Mouse (Mus musculus) MEL (cell line): ENCODE measurements at regions not wholly inside any gene's neighbourhood (a gene's known extent, or its start where the extent isn't known, plus 50 kb on each side); places are given as distances from the start of the nearest gene placed in this dataset.

Experiments used
- DNase-seq: peaks from one replicate; pipeline ENCODE4 v3.0.0; 2011; ENCODE audit warnings: low read depth, low spot score
- H3K27ac ChIP-seq: 2 replicates; pipeline ENCODE4 v1.5.1; 2012; ENCODE audit warnings: low read depth, mild to moderate bottlenecking, control low read depth, low read length, moderate library complexity; ENCODE audit not compliant: control insufficient read depth
- H3K27me3 ChIP-seq, 2 experiments: fragments of 150-350 bp in 1 of 2; sonication (generic) in 1 of 2; 2 replicates each; pipeline ENCODE4 v1.6.1; 2012; ENCODE audit warnings: low read length in 2 of 2, mild to moderate bottlenecking in 2 of 2, improper control_type of control experiment in 1 of 2, moderate library complexity in 1 of 2; ENCODE audit not compliant: insufficient read depth in 2 of 2, control insufficient read depth in 1 of 2
- H3K36me3 ChIP-seq, 2 experiments: 2 replicates each; pipeline ENCODE4 v1.6.1; 2012 to 2014; ENCODE audit warnings: low read length in 2 of 2, improper control_type of control experiment in 1 of 2, inconsistent platforms in 1 of 2, mild to moderate bottlenecking in 1 of 2; ENCODE audit not compliant: insufficient read depth in 2 of 2, control insufficient read depth in 1 of 2
- H3K4me1 ChIP-seq, 2 experiments: fragments of 150-350 bp in 1 of 2; sonication (generic) in 1 of 2; 2 replicates each; pipeline ENCODE4 v1.6.1; 2012; ENCODE audit warnings: low read length in 2 of 2, improper control_type of control experiment in 1 of 2, mild to moderate bottlenecking in 1 of 2; ENCODE audit not compliant: insufficient read depth in 2 of 2, control insufficient read depth in 1 of 2
- H3K4me3 ChIP-seq, 2 experiments: fragments of 150-350 bp in 1 of 2; sonication (generic) in 1 of 2; 2 replicates each; pipeline ENCODE4 v1.5.1; 2012; ENCODE audit warnings: low read depth in 2 of 2, low read length in 2 of 2, mild to moderate bottlenecking in 2 of 2, moderate library complexity in 2 of 2, control low read depth in 1 of 2, improper control_type of control experiment in 1 of 2; ENCODE audit not compliant: control insufficient read depth in 1 of 2, insufficient read depth in 1 of 2
- H3K79me2 ChIP-seq: 2 replicates; pipeline ENCODE4 v1.6.1; 2012; ENCODE audit warnings: mild to moderate bottlenecking, low read length, moderate library complexity; ENCODE audit not compliant: control insufficient read depth, poor library complexity, insufficient read depth
- H3K9ac ChIP-seq: 2 replicates; pipeline ENCODE4 v1.6.1; 2012; ENCODE audit warnings: low read depth, mild to moderate bottlenecking, control low read depth, low read length, moderate library complexity; ENCODE audit not compliant: control insufficient read depth, poor library complexity, severe bottlenecking
- H3K9me3 ChIP-seq: fragments of 150-350 bp; sonication (generic); replicated peaks from 2 replicates; pipeline ENCODE4 v1.6.1; 2012; ENCODE audit warnings: mild to moderate bottlenecking, low read length, improper control_type of control experiment, moderate library complexity; ENCODE audit not compliant: insufficient read depth
- BHLHE40 ChIP-seq: IDR thresholded peaks from 2 replicates; pipeline ENCODE4 v1.6.1; 2012; ENCODE audit warnings: low read depth, mild to moderate bottlenecking, inconsistent platforms, low read length, improper control_type of control experiment, borderline replicate concordance
- CHD1 ChIP-seq: IDR thresholded peaks from 2 replicates; pipeline ENCODE4 v1.6.1; 2012; ENCODE audit warnings: low read depth, mild to moderate bottlenecking, inconsistent platforms, low read length, improper control_type of control experiment
- CHD2 ChIP-seq: IDR thresholded peaks from 2 replicates; pipeline ENCODE4 v1.6.1; 2011; ENCODE audit warnings: low read length, improper control_type of control experiment
- CTCF ChIP-seq, 3 experiments: IDR thresholded peaks in 2 of 3; conservative IDR thresholded peaks in 1 of 3; 2 replicates each; pipeline ENCODE4 v1.5.1; 2011 to 2012; ENCODE audit warnings: low read length in 3 of 3, low read depth in 2 of 3, mild to moderate bottlenecking in 2 of 3, improper control_type of control experiment in 1 of 3, inconsistent platforms in 1 of 3, mixed read lengths in 1 of 3, moderate library complexity in 1 of 3; ENCODE audit not compliant: control insufficient read depth in 1 of 3, insufficient read depth in 1 of 3, poor library complexity in 1 of 3, severe bottlenecking in 1 of 3
- E2F4 ChIP-seq: IDR thresholded peaks from 2 replicates; pipeline ENCODE4 v1.6.1; 2011; ENCODE audit warnings: low read depth, low read length, improper control_type of control experiment, borderline replicate concordance
- ELF1 ChIP-seq: IDR thresholded peaks from 2 replicates; pipeline ENCODE4 v1.6.1; 2014; ENCODE audit warnings: low read depth, mild to moderate bottlenecking, inconsistent platforms, low read length, improper control_type of control experiment, moderate library complexity
- EP300 ChIP-seq, 2 experiments: IDR thresholded peaks; 2 replicates each; pipeline ENCODE4 v1.6.1; 2011; ENCODE audit warnings: improper control_type of control experiment in 2 of 2, low read length in 2 of 2, low read depth in 1 of 2, mild to moderate bottlenecking in 1 of 2
- ETS1 ChIP-seq: IDR thresholded peaks from 2 replicates; pipeline ENCODE4 v1.6.1; 2012; ENCODE audit warnings: low read depth, mild to moderate bottlenecking, inconsistent platforms, low read length, improper control_type of control experiment, moderate library complexity
- GABPA ChIP-seq: IDR thresholded peaks from 2 replicates; pipeline ENCODE4 v1.6.1; 2012; ENCODE audit warnings: low read depth, mild to moderate bottlenecking, inconsistent platforms, low read length, improper control_type of control experiment, moderate library complexity
- GATA1 ChIP-seq: IDR thresholded peaks from 2 replicates; pipeline ENCODE4 v1.6.1; 2011; ENCODE audit warnings: low read depth, low read length, improper control_type of control experiment
- HCFC1 ChIP-seq: IDR thresholded peaks from 2 replicates; pipeline ENCODE4 v1.6.1; 2012; ENCODE audit warnings: low read depth, mild to moderate bottlenecking, inconsistent platforms, low read length, improper control_type of control experiment, moderate library complexity
- JUND ChIP-seq: IDR thresholded peaks from 2 replicates; pipeline ENCODE4 v1.6.1; 2011; ENCODE audit warnings: low read depth, mild to moderate bottlenecking, improper control_type of control experiment, low read length
- KAT2A ChIP-seq: conservative IDR thresholded peaks from 2 replicates; pipeline ENCODE4 v1.6.1; 2012; ENCODE audit warnings: low read depth, low read length, improper control_type of control experiment, inconsistent platforms
- MAX ChIP-seq: IDR thresholded peaks from 2 replicates; pipeline ENCODE4 v1.6.1; 2011; ENCODE audit warnings: low read length, improper control_type of control experiment
- MAZ ChIP-seq: IDR thresholded peaks from 2 replicates; pipeline ENCODE4 v1.6.1; 2012; ENCODE audit warnings: low read depth, mild to moderate bottlenecking, inconsistent platforms, low read length, improper control_type of control experiment
- MEF2A ChIP-seq: IDR thresholded peaks from 2 replicates; pipeline ENCODE4 v1.6.1; 2014; ENCODE audit warnings: low read depth, mild to moderate bottlenecking, inconsistent platforms, low read length, improper control_type of control experiment; ENCODE audit not compliant: poor library complexity, insufficient replicate concordance, severe bottlenecking; ENCODE audit errors: extremely low read depth
- MXI1 ChIP-seq: IDR thresholded peaks from 2 replicates; pipeline ENCODE4 v1.6.1; 2011; ENCODE audit warnings: mild to moderate bottlenecking, low read depth, low read length, improper control_type of control experiment
- MYB ChIP-seq: IDR thresholded peaks from 2 replicates; pipeline ENCODE4 v1.6.1; 2011; ENCODE audit warnings: mild to moderate bottlenecking, low read depth, low read length, improper control_type of control experiment
- MYC ChIP-seq: IDR thresholded peaks from 2 replicates; pipeline ENCODE4 v1.6.1; 2011; ENCODE audit warnings: low read depth, mild to moderate bottlenecking, low read length, improper control_type of control experiment, moderate library complexity
- NELFE ChIP-seq: IDR thresholded peaks from 2 replicates; pipeline ENCODE4 v1.6.1; 2011; ENCODE audit warnings: low read depth, low read length, improper control_type of control experiment
- NRF1 ChIP-seq: IDR thresholded peaks from 2 replicates; pipeline ENCODE4 v1.6.1; 2014; ENCODE audit warnings: low read depth, mild to moderate bottlenecking, inconsistent platforms, low read length, improper control_type of control experiment, moderate library complexity; ENCODE audit not compliant: poor library complexity, insufficient read depth, severe bottlenecking
- POLR2A ChIP-seq, 2 experiments: IDR thresholded peaks; 2 replicates each; pipeline ENCODE4 v1.6.1; 2011 to 2012; ENCODE audit warnings: low read length in 2 of 2, mild to moderate bottlenecking in 2 of 2, control low read depth in 1 of 2, improper control_type of control experiment in 1 of 2, low read depth in 1 of 2, moderate library complexity in 1 of 2; ENCODE audit not compliant: control insufficient read depth in 1 of 2, insufficient read depth in 1 of 2, poor library complexity in 1 of 2
- POLR2AphosphoS2 ChIP-seq: IDR thresholded peaks from 2 replicates; pipeline ENCODE4 v1.6.1; 2011; ENCODE audit warnings: low read length, improper control_type of control experiment
- RAD21 ChIP-seq: IDR thresholded peaks from 2 replicates; pipeline ENCODE4 v1.6.1; 2011; ENCODE audit warnings: mild to moderate bottlenecking, low read depth, low read length, improper control_type of control experiment
- RCOR1 ChIP-seq: IDR thresholded peaks from 2 replicates; pipeline ENCODE4 v1.6.1; 2012; ENCODE audit warnings: low read depth, mild to moderate bottlenecking, inconsistent platforms, low read length, improper control_type of control experiment
- SIN3A ChIP-seq: IDR thresholded peaks from 2 replicates; pipeline ENCODE4 v1.6.1; 2012; ENCODE audit warnings: low read length, improper control_type of control experiment, inconsistent platforms
- TBP ChIP-seq: IDR thresholded peaks from 2 replicates; pipeline ENCODE4 v1.8.0; 2011; ENCODE audit warnings: low read depth, low read length, improper control_type of control experiment
- TCF12 ChIP-seq: IDR thresholded peaks from 2 replicates; pipeline ENCODE4 v1.6.1; 2014; ENCODE audit warnings: low read depth, mild to moderate bottlenecking, inconsistent platforms, low read length, improper control_type of control experiment, moderate library complexity
- UBTF ChIP-seq: IDR thresholded peaks from 2 replicates; pipeline ENCODE4 v1.6.1; 2012; ENCODE audit warnings: low read depth, mild to moderate bottlenecking, inconsistent platforms, low read length, improper control_type of control experiment, moderate library complexity, borderline replicate concordance; ENCODE audit not compliant: insufficient read depth
- USF1 ChIP-seq: IDR thresholded peaks from 2 replicates; pipeline ENCODE4 v1.6.1; 2014; ENCODE audit warnings: low read depth, mild to moderate bottlenecking, inconsistent platforms, low read length, improper control_type of control experiment, moderate library complexity
- USF2 ChIP-seq, 2 experiments: IDR thresholded peaks; 2 replicates each; pipeline ENCODE4 v1.6.1; 2011 to 2012; ENCODE audit warnings: improper control_type of control experiment in 2 of 2, low read length in 2 of 2, borderline replicate concordance in 1 of 2, inconsistent platforms in 1 of 2, low read depth in 1 of 2, mild to moderate bottlenecking in 1 of 2; ENCODE audit not compliant: insufficient read depth in 1 of 2
- ZC3H11A ChIP-seq: IDR thresholded peaks from 2 replicates; pipeline ENCODE4 v1.6.1; 2012; ENCODE audit warnings: low read depth, mild to moderate bottlenecking, inconsistent platforms, low read length, improper control_type of control experiment
- ZKSCAN1 ChIP-seq: IDR thresholded peaks from 2 replicates; pipeline ENCODE4 v1.6.1; 2012; ENCODE audit warnings: low read depth, mild to moderate bottlenecking, inconsistent platforms, low read length, improper control_type of control experiment, moderate library complexity
- ZMIZ1 ChIP-seq: IDR thresholded peaks from 2 replicates; pipeline ENCODE4 v1.6.1; 2012; ENCODE audit warnings: low read depth, mild to moderate bottlenecking, inconsistent platforms, low read length, improper control_type of control experiment, moderate library complexity
- ZNF384 ChIP-seq: IDR thresholded peaks from 2 replicates; pipeline ENCODE4 v1.6.1; 2012; ENCODE audit warnings: low read depth, mild to moderate bottlenecking, inconsistent platforms, low read length, improper control_type of control experiment

DNA sequence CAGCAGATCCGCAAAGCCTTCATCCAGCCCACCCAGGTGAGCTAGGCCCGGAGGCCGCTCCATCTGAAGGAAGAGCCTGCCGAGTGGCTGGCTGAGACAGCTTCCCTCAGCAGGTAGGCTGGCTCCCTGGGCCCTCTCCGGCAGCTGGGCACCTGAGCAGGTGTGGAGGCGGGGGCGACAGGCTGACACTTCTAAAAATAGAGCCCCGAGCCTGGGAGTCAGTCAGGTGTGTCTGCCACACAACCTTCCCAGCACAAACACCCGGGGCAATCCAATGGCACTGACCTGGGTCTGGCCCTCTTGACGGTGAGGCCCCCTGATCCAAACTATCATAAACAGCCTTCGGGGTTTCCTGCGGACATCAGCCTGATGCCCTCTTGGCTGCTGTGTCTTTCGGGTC, 58.5 kb downstream of the Zfp36l2 start:
- Histone ChIP-seq H3K27ac (no peak overlapping the region), H3K36me3 (no peaks in the 10 kb centered on the region), H3K79me2 (no peaks in the 10 kb centered on the region), H3K4me3 (no peak overlapping the region), H3K4me1 (peaks cover 0 to 6% of the 10 kb centered on the region in 2 experiments; a peak in 2 of 4 replicates), H3K27me3 (no peaks in the 10 kb centered on the region), H3K9me3 (no peaks in the 10 kb centered on the region), H3K9ac (no peak overlapping the region)
- TF ChIP-seq BHLHE40, result no peak
- no peak for TF ChIP-seq CHD1
- no peak for TF ChIP-seq POLR2A (IDR thresholded peaks at IDR 0.05; ENCODE audit: control insufficient read depth in 1 of 2, insufficient read depth in 1 of 2, low read depth in 1 of 2, low read length in 2 of 2, poor library complexity in 1 of 2)
- no peak for TF ChIP-seq SIN3A
- no peak for TF ChIP-seq NRF1
- no peak for TF ChIP-seq RCOR1
- no peak for TF ChIP-seq MYC
- no peak for TF ChIP-seq RAD21
- no peak for TF ChIP-seq NELFE
- no peak for TF ChIP-seq E2F4
- no peak for TF ChIP-seq TCF12
- no peak for TF ChIP-seq MYB
- TF ChIP-seq ZNF384, result no peak
- TF ChIP-seq EP300 (IDR thresholded peaks at IDR 0.05; ENCODE audit: low read depth in 1 of 2, low read length in 2 of 2), result no peak
- TF ChIP-seq ZC3H11A, result no peak
- no peak for TF ChIP-seq POLR2AphosphoS2
- no peak for TF ChIP-seq ETS1
- no peak for TF ChIP-seq ELF1
- TF ChIP-seq GATA1, result no peak
- no peak for TF ChIP-seq MEF2A
- no peak for DNase-seq

GRCm38 (mm10) chr17:84128262-84128661, 59.5 kb downstream of the Zfp36l2 start:
- H3K9me3 ChIP-seq, result no peaks in the 10 kb centered on the region
- peak overlapping the region; percentile 43 for H3K27ac ChIP-seq
- H3K4me1 ChIP-seq, result peaks cover 0 to 6% of the 10 kb centered on the region in 2 experiments; a peak in 2 of 4 replicates
- no peaks in the 10 kb centered on the region for H3K79me2 ChIP-seq
- H3K9ac ChIP-seq, result no peak overlapping the region
- no peaks in the 10 kb centered on the region for H3K36me3 ChIP-seq
- H3K27me3 ChIP-seq, result no peaks in the 10 kb centered on the region
- no peak overlapping the region for H3K4me3 ChIP-seq
- DNase-seq, result no peak
- TF ChIP-seq KAT2A, result no peak
- TF ChIP-seq SIN3A, result no peak
- TF ChIP-seq GABPA, result no peak
- TF ChIP-seq ZMIZ1, result no peak
- no peak for TF ChIP-seq TBP
- TF ChIP-seq CTCF (IDR thresholded peaks at IDR 0.05 in 2 of 3, conservative IDR thresholded peaks at IDR 0.05 in 1 of 3; ENCODE audit: control insufficient read depth in 1 of 3, insufficient read depth in 1 of 3, low read depth in 2 of 3, low read length in 3 of 3, poor library complexity in 1 of 3, severe bottlenecking in 1 of 3), result no peak
- TF ChIP-seq MAX, result no peak
- no peak for TF ChIP-seq USF1
- no peak for TF ChIP-seq CHD1
- no peak for TF ChIP-seq HCFC1
- TF ChIP-seq CHD2, result no peak
- no peak for TF ChIP-seq MAZ
- no peak for TF ChIP-seq MXI1
- TF ChIP-seq UBTF, result no peak
- no peak for TF ChIP-seq JUND
- TF ChIP-seq TCF12, result no peak
- no peak for TF ChIP-seq ZKSCAN1
- TF ChIP-seq USF2 (IDR thresholded peaks at IDR 0.05; ENCODE audit: borderline replicate concordance in 1 of 2, insufficient read depth in 1 of 2, low read depth in 1 of 2, low read length in 2 of 2), result no peak
- no peak for TF ChIP-seq MEF2A
